Mouse (Mus musculus) midbrain, embryonic 14.5 days (tissue): ENCODE results near the gene Rnf114. TPM values are rescaled to one million over a fixed set of nuclear protein-coding genes. Genes with fewer than 3 reads are reported as not detected.

Experiments used
- ATAC-seq: fragments of 200-750 bp; cut with Nextera tagmentation; 2 replicates; pipeline ENCODE4 v1.8.0; 2017; ENCODE audit warnings: moderate number of reproducible peaks, moderate library complexity; ENCODE audit not compliant: low FRiP score, low TSS enrichment
- DNase-seq: peaks from one replicate; pipeline ENCODE4 v3.0.0-alpha.2; 2015
- H3K27ac ChIP-seq: fragments of 300-500 bp; sonication (generic); replicated peaks from 2 replicates; pipeline ENCODE4 v1.5.1; 2014; ENCODE audit warnings: mild to moderate bottlenecking, low read depth, low read length, moderate library complexity
- H3K27me3 ChIP-seq: fragments of 300-500 bp; sonication (generic); 2 replicates; pipeline ENCODE4 v1.6.1; 2014; ENCODE audit warnings: low read length, control low read depth, mixed read lengths; ENCODE audit not compliant: control insufficient read depth, insufficient read depth
- H3K36me3 ChIP-seq: fragments of 300-500 bp; sonication (generic); 2 replicates; pipeline ENCODE4 v1.6.1; 2014; ENCODE audit warnings: low read length, control low read depth; ENCODE audit not compliant: control insufficient read depth, insufficient read depth
- H3K4me1 ChIP-seq: fragments of 300-500 bp; sonication (generic); 2 replicates; pipeline ENCODE4 v1.6.1; 2014; ENCODE audit warnings: mild to moderate bottlenecking, antibody characterized with exemption, low read length, control low read depth; ENCODE audit not compliant: control insufficient read depth, insufficient read depth
- H3K4me2 ChIP-seq: fragments of 300-500 bp; sonication (generic); 2 replicates; pipeline ENCODE4 v1.6.1; 2014; ENCODE audit warnings: mild to moderate bottlenecking, low read length, moderate library complexity
- H3K4me3 ChIP-seq: fragments of 300-500 bp; sonication (generic); replicated peaks from 2 replicates; pipeline ENCODE4 v1.5.1; 2014; ENCODE audit warnings: low read depth, low read length
- H3K9ac ChIP-seq: fragments of 300-500 bp; sonication (generic); replicated peaks from 2 replicates; pipeline ENCODE4 v1.6.1; 2014; ENCODE audit warnings: mild to moderate bottlenecking, low read length, moderate library complexity
- H3K9me3 ChIP-seq: fragments of 300-500 bp; sonication (generic); 2 replicates; pipeline ENCODE4 v1.6.1; 2016; ENCODE audit warnings: low read length, control low read depth, mixed read lengths; ENCODE audit not compliant: control insufficient read depth
- WGBS: fragments of 180-500 bp; shearing (Covaris S2); extraction: QIAGEN DNeasy Blood & Tissue Kit; methylation state at CpG from one replicate; pipeline ENCODE4 v1.1.7; 2014; 5-methylcytosine and 5-hydroxymethylcytosine counted together
- polyA plus RNA-seq: library from polyadenylated mRNA; unstranded; fragments of >200 nt; fragmentation: Nextera tagmentation; extraction: Ambion mirVana; gene quantifications from 2 replicates; pipeline ENCODE4 v1.2.1, GENCODE M21; 2014

Rnf114 gene
- polyA plus RNA-seq, 1 experiment from 2014 or later = 146 TPM

DNA sequence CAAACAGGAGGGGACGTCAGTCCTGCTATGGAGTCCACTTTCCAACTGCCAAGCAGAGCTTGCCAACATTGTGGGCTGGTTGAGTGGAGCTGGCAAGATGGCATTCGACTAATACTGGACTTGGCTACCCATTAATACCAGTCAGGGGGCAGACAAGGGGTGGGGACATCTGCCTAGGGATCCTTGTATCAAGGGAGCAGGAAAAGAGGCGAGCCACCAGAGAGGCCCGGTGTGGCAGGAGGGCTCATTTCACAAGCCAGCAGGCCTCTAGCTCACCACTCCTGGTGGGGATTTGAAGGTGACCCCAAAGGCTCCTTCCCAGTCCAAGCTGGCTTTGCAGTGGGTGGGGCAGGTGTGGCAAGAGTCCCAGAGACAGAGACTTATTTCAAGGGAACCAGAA, 9.8 kb upstream of the Rnf114 start:
- Histone ChIP-seq H3K4me1 (no peaks in the 10 kb centered on the region), H3K36me3 (peaks cover 40% of the 10 kb centered on the region), H3K9me3 (no peaks in the 10 kb centered on the region), H3K4me3 (no peak overlapping the region), H3K9ac (no peak overlapping the region), H3K27me3 (no peaks in the 10 kb centered on the region), H3K4me2 (no peak overlapping the region), H3K27ac (no peak overlapping the region)
- 91% methylated on average over 4 of the region's 4 CpGs for WGBS
- no peak for DNase-seq
- no peak for ATAC-seq

DNA sequence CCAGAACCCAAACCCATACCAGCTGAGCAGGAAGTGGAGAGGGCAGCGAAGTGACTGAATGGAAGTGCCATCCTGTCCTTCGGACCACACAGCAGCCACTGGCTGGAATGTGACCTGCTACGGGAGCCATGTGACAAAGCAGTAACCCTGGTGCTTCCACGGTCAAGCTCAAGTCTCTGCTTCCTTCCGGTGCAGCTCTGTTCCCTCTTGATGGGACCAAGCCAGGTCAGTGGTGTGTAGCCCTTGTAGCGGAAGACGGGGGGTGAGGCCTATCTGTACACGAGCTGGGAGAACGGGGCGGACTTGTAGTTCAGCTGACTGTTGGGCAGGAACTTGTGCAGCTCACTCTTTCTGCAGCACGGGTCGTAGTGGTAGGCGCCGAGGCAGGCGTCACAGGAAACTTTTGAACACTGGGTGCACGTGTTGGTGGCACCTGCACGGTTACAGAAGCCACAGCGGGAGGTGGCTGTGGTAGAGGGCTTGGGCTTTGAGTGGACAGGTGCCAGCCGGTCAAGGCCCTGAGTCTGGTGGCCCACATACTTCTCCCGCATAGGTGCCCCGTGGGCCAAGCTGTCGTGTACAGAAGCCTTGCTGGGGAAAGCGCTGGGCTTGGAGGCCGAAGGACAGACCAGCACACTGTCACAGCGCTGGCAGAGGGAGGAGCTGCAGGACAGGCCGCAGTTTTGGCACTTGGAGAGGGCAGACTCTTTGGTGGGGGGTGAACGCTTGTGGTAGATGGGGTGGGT, 9.2 kb upstream of the Rnf114 start:
- Histone ChIP-seq H3K27ac (no peak overlapping the region), H3K4me1 (no peaks in the 10 kb centered on the region), H3K9me3 (no peaks in the 10 kb centered on the region), H3K27me3 (no peaks in the 10 kb centered on the region), H3K4me3 (no peak overlapping the region), H3K9ac (no peak overlapping the region), H3K36me3 (peaks cover 40% of the 10 kb centered on the region), H3K4me2 (no peak overlapping the region)
- ATAC-seq = no peak
- WGBS = 94% methylated on average over 27 of the region's 27 CpGs
- no peak for DNase-seq

DNA sequence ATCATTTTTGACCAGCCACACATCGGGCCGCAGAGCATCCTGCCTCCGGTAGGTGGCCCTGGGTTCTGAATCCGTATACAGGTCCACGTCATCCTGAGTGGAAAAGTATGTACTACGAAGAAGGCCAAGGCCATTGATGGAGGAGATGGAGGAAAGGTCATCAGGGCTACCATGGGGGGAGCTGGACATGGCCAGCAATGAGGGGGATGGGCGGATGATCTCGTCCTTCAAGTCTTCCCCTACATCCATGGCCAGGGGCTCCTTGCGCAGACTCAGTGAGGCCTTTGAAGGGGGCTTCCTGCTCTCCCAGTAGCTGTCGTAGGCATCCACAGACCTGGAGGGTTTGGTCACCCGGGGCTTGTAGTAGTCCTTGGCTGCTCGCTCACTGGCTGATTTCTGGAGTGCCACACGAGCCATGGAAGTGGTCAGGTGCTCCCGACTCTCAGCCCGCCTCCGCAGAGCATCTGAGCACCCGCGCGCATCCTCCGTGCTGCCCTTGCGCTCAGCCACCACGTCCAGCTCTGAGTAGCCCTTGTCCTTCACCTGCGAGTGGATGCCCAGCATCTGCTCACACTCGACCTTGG, 8.5 kb upstream of the Rnf114 start:
- WGBS = 94% methylated on average over 24 of the region's 24 CpGs
- H3K36me3 ChIP-seq = peaks cover 43% of the 10 kb centered on the region
- ATAC-seq = no peak

DNA sequence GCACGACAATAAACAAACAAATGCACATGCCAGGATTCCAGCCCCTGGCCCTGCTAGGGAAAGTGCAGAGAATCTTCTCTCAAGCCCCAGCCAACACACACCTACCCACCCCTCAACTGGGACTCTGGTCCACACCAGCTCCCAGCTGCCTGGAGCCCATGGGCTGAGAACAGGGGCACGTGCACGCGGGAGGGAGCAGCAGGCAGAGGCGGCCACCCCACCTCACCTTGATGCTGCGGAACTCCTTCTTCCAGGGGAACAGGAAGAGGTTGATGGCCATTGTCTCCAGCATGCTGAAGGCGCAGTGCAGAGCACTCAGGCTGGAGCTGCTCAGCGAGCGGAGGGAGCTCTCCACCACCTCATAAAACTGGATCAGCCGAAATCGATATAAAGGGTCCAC, 7.5 kb upstream of the Rnf114 start:
- 93% methylated on average over 11 of the region's 11 CpGs for WGBS
- no peaks in the 10 kb centered on the region for H3K9me3 ChIP-seq
- ATAC-seq (no peak), DNase-seq (no peak)
- no peak overlapping the region for H3K4me2 ChIP-seq
- no peaks in the 10 kb centered on the region for H3K4me1 ChIP-seq
- H3K27ac ChIP-seq = no peak overlapping the region
- H3K9ac ChIP-seq = no peak overlapping the region
- H3K4me3 ChIP-seq = no peak overlapping the region
- no peaks in the 10 kb centered on the region for H3K27me3 ChIP-seq
- H3K36me3 ChIP-seq = peaks cover 44% of the 10 kb centered on the region

More for the DNA sequence above, 8.5 kb upstream of the Rnf114 start:
- H3K9me3 ChIP-seq = no peaks in the 10 kb centered on the region
- H3K27ac ChIP-seq = no peak overlapping the region
- no peaks in the 10 kb centered on the region for H3K27me3 ChIP-seq
- DNase-seq = no peak
- H3K4me3 ChIP-seq = no peak overlapping the region
- H3K4me2 ChIP-seq = no peak overlapping the region
- H3K4me1 ChIP-seq = no peaks in the 10 kb centered on the region
- H3K9ac ChIP-seq = no peak overlapping the region

DNA sequence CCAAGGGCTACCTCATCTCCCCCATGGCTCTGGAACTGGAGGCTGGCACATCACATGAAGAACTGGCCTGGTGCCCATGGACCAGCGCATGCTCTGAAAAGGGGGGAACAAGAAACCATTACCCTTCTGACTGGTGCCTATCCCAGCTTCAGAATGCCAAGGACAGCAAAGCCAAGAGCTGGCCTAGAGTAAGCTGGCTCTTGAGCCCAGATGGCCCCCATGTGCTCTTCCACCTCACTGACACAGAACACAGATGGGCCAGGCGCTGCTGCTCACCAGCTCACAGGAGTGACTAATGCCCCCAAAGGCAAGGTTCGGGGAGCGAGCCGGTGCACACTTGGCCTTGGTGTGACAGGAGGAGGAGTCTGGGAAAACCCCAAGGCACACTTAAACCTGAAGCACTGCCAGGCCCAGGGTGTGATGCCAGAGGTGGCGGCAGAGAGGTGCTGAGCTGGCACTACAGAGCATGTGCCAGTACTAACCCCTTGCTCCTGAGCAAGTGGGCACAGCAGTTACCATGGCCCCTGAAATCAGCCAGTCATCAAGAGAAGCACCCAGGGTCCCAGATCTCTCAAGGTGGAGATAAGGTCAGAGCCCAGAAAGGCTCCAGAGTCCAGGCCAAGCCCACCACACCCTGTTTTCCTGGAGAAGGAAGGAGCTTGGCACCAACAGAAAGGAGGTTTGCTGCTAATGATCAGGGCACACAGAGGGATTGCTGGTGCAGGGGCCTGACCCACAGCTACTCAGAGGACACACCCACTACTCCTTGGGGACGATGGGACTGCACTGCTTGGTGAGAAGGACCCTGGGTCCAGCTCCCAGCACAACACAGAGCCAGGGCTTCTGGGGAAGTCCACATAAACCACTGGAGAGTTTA, 6.7 kb upstream of the Rnf114 start:
- Histone ChIP-seq H3K27me3 (no peaks in the 10 kb centered on the region), H3K9me3 (no peaks in the 10 kb centered on the region), H3K4me3 (no peak overlapping the region), H3K36me3 (peaks cover 40% of the 10 kb centered on the region), H3K4me1 (no peaks in the 10 kb centered on the region), H3K4me2 (no peak overlapping the region), H3K9ac (no peak overlapping the region), H3K27ac (no peak overlapping the region)
- WGBS = 86% methylated on average over 7 of the region's 7 CpGs
- DNase-seq = no peak
- no peak for ATAC-seq

DNA sequence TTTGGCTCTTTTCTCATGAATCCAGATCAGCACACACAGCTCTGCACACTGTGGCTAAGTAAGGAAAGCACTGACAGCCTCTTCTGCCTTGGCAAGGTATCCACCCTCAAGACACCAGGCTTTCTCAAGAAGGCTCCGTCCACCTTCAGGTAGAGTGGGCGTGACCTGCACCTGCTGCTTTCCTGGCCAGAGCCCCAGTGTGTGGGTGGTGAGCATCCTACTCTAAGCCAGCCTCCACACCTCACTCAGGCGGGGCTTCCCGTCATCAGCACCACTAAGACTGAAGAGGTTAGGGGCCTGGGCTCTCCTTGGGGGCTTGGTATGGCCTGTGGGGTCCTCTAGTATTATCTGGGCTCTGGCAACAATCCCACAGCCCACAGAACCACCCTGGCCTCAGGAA, 5.9 kb upstream of the Rnf114 start:
- ATAC-seq (no peak), DNase-seq (no peak)
- no peaks in the 10 kb centered on the region for H3K9me3 ChIP-seq
- no peak overlapping the region for H3K9ac ChIP-seq
- H3K4me2 ChIP-seq = no peak overlapping the region
- H3K36me3 ChIP-seq = peaks cover 38% of the 10 kb centered on the region
- no peak overlapping the region for H3K4me3 ChIP-seq
- no peak overlapping the region for H3K27ac ChIP-seq
- 89% methylated on average over 4 of the region's 4 CpGs for WGBS
- no peaks in the 10 kb centered on the region for H3K27me3 ChIP-seq
- peaks cover 7% of the 10 kb centered on the region for H3K4me1 ChIP-seq

DNA sequence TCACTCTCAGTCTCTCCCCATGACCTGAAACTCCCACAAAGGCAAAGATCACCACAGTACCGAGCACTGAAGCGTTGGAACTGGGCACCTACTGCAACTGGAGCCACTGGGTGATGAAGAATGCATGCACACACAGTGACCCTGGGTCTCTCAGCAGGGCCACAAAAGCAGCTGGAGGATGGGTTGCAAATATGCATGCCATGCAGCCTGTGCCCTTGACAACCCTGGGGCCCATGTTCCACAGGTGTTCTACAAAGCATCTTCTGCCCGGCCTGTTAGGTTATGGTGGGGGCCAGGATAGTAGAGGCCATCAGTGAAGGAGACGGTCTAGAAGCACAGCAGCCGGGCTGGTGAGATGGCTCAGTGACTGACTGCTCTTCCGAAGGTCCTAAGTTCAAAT, 4.9 kb upstream of the Rnf114 start:
- H3K27ac ChIP-seq = no peak overlapping the region
- H3K4me3 ChIP-seq = no peak overlapping the region
- no peaks in the 10 kb centered on the region for H3K27me3 ChIP-seq
- 96% methylated on average over 6 of the region's 6 CpGs for WGBS
- DNase-seq (no peak), ATAC-seq (no peak)
- H3K9ac ChIP-seq = no peak overlapping the region
- no peaks in the 10 kb centered on the region for H3K9me3 ChIP-seq
- peaks cover 34% of the 10 kb centered on the region for H3K36me3 ChIP-seq
- H3K4me1 ChIP-seq = peaks cover 11% of the 10 kb centered on the region
- H3K4me2 ChIP-seq = no peak overlapping the region

DNA sequence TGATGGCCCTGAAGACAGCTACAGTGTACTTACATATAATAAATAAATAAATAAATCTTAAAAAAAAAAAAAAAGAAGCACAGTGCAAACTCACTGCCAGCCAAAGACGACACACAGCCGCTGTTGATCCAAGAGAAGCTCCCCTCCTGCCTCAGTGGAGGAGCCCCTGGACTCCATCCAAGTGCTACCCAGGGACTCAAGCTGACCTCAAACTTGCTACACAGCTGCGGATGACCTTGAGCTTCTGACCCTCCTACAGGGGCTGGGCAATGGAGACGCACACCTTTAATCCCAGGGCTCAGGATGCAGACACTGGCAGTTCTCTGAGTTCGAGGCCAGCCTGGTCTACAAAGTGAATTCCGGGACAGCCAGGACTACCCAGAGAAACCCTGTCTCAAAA, 4.5 kb upstream of the Rnf114 start:
- Histone ChIP-seq H3K27me3 (no peaks in the 10 kb centered on the region), H3K4me3 (no peak overlapping the region), H3K9me3 (no peaks in the 10 kb centered on the region), H3K4me1 (peaks cover 11% of the 10 kb centered on the region), H3K36me3 (peaks cover 30% of the 10 kb centered on the region), H3K27ac (no peak overlapping the region), H3K9ac (no peak overlapping the region), H3K4me2 (no peak overlapping the region)
- no peak for DNase-seq
- 90% methylated on average over 6 of the region's 6 CpGs for WGBS
- no peak for ATAC-seq
